Mouse (Mus musculus): ENCODE results near the gene Eps15. TPM values are rescaled to one million over a fixed set of nuclear protein-coding genes. Genes with fewer than 3 reads are reported as not detected.

Eps15 gene
- total RNA-seq (2021) (10 to 100 TPM; 76.6 to 77.6 TPM), polyA plus RNA-seq (2012; rRNA removed) (3.3 and 3.4 TPM in 2 replicates)
- long read RNA-seq, full-length matches to known transcripts, result 26 of 32 reads
- long read RNA-seq, partial matches to known transcripts, result 4 of 32 reads
- long read RNA-seq, other reads (novel, unspliced or antisense), result 2 of 32 reads

GRCm38 (mm10) chr4:109279689-109280458 lies at the start of gene Eps15:
TSS of gene Eps15 (plus strand) at chr4:109280268.
- peak; percentile 97 for DNase-seq

GRCm38 (mm10) chr4:109234185-109234584 lies 45.9 kb upstream of the Eps15 start, which contains the start of gene Calr4:
TSS of gene Calr4 (plus strand) at chr4:109234485.
- no peak for DNase-seq

- DNase-seq, result no peak
Measured at GRCm38 (mm10) chr4:109234806-109235350, 45.2 kb upstream of the Eps15 start.

- DNase-seq, result no peak
Measured at GRCm38 (mm10) chr4:109236186-109236879, 43.7 kb upstream of the Eps15 start.

GRCm38 (mm10) chr4:109238428-109239268 lies 41.4 kb upstream of the Eps15 start:
- peak; percentile 77 for DNase-seq

GRCm38 (mm10) chr4:109241221-109241620 lies 38.8 kb upstream of the Eps15 start:
- no peak for DNase-seq

- peak; percentile 44 for DNase-seq
Measured at GRCm38 (mm10) chr4:109241934-109242333, 38.1 kb upstream of the Eps15 start.

- DNase-seq, result no peak
Measured at GRCm38 (mm10) chr4:109244506-109244905, 35.6 kb upstream of the Eps15 start.

- no peak for DNase-seq
Measured at GRCm38 (mm10) chr4:109245016-109245620, 35.0 kb upstream of the Eps15 start.

GRCm38 (mm10) chr4:109251605-109252004 lies 28.5 kb upstream of the Eps15 start:
- DNase-seq, result peak; percentile 57

GRCm38 (mm10) chr4:109252199-109252598 lies 27.9 kb upstream of the Eps15 start:
- DNase-seq, result no peak

- no peak for DNase-seq
Measured at GRCm38 (mm10) chr4:109253664-109254151, 26.4 kb upstream of the Eps15 start.

GRCm38 (mm10) chr4:109254511-109254910 lies 25.6 kb upstream of the Eps15 start:
- DNase-seq, result no peak

- DNase-seq, result no peak
Measured at GRCm38 (mm10) chr4:109255321-109255720, 24.7 kb upstream of the Eps15 start.

- DNase-seq, result no peak
Measured at GRCm38 (mm10) chr4:109255727-109256417, 24.2 kb upstream of the Eps15 start.

- DNase-seq, result no peak
Measured at GRCm38 (mm10) chr4:109256791-109257190, 23.3 kb upstream of the Eps15 start.

- DNase-seq, result no peak
Measured at GRCm38 (mm10) chr4:109257639-109258038, 22.4 kb upstream of the Eps15 start.

- no peak for DNase-seq
Measured at GRCm38 (mm10) chr4:109262068-109262467, 18.0 kb upstream of the Eps15 start.

GRCm38 (mm10) chr4:109266056-109266455 lies 14.0 kb upstream of the Eps15 start:
- DNase-seq, result peak; percentile 60

- DNase-seq, result no peak
Measured at GRCm38 (mm10) chr4:109266744-109267143, 13.3 kb upstream of the Eps15 start.

Measured in adrenal gland, adult 2 months (tissue).